Mouse (Mus musculus) CD4-positive, CD25-positive, alpha-beta regulatory T cell, adult 9 weeks (primary cell): ENCODE measurements around the gene Zranb3. TPM values are rescaled to one million over a fixed set of nuclear protein-coding genes. Genes with fewer than 3 reads are reported as not detected.

Source experiments
- polyA plus RNA-seq: library from polyadenylated mRNA; unstranded; fragments of 100-300 nt; shearing (Covaris generic); gene quantifications from one replicate; pipeline ENCODE4 v1.2.1, GENCODE M21; 2017

The Zranb3 gene
- 1.9 TPM for polyA plus RNA-seq

DNA sequence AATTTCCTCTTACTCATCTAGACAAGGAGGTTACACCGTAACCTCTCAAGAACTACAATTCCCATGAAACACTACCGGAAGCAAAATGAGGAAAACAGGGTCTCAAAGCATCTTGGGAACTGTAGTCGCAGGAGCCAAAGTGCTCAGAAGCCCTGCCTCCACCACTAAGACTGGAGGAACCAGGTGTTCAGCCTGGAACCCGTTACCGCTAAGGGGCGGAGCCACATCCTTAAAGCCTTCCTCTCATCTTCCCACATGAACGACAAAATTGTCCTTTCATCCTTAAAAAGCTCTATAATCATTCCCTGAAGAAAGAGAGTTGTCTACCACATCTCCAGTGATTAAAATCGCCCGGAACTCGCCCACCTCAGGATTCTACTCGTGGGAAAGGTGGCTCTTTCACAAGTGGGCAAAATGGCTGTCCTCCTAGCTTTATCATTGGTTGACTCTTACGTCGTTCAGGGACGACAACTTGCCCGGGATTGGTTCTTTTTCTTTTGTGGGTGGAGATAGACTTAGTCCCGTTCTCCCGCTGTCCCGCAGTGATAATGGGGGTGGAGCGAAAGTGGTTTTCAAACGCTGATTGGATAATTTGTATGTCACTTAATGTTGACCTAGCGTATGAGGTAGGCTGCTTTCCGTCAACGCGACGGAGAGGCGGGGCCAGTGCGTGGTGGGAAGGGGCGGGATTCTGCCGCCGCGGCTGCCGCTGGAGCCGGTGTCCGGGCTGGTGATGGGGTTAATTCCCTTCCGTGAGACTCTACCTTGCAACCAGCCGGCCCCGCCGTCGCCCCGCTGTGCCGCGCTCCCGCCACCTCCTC lies at the start of gene Zranb3, which contains the start of gene R3hdm1:
Gene Zranb3 (minus strand): TSS at position 407 of the 821 bp plus-strand sequence.
Gene R3hdm1 (plus strand): TSS at position 661 of the 821 bp plus-strand sequence.

Other genes with a start within 250 kb of the Zranb3 start
- 0.36 TPM for gene Map3k19, start 248.0 kb downstream of the Zranb3 start, polyA plus RNA-seq
- gene Rab3gap1, start 234.3 kb downstream of the Zranb3 start, polyA plus RNA-seq: 76.7 TPM
- 94.1 TPM for gene R3hdm1, start 254 bp upstream of the Zranb3 start, polyA plus RNA-seq
- gene Ubxn4, start 140.9 kb upstream of the Zranb3 start, polyA plus RNA-seq: 66.2 TPM
- gene Lct, start 225.3 kb upstream of the Zranb3 start, polyA plus RNA-seq: not detected